Mouse (Mus musculus) E14TG2a.4 (cell line): ENCODE results near the gene Tor1b.

Source experiments
- CTCF ChIP-seq: conservative IDR thresholded peaks from 2 replicates; pipeline ENCODE4 v1.5.1; 2014; ENCODE audit warnings: low read length
- NANOG ChIP-seq: IDR thresholded peaks from 2 replicates; pipeline ENCODE4 v1.6.1; 2014; ENCODE audit warnings: borderline replicate concordance, low read length, mixed read lengths
- POU5F1 ChIP-seq: IDR thresholded peaks from 2 replicates; pipeline ENCODE4 v1.6.1; 2014; ENCODE audit warnings: low read length, borderline replicate concordance

DNA sequence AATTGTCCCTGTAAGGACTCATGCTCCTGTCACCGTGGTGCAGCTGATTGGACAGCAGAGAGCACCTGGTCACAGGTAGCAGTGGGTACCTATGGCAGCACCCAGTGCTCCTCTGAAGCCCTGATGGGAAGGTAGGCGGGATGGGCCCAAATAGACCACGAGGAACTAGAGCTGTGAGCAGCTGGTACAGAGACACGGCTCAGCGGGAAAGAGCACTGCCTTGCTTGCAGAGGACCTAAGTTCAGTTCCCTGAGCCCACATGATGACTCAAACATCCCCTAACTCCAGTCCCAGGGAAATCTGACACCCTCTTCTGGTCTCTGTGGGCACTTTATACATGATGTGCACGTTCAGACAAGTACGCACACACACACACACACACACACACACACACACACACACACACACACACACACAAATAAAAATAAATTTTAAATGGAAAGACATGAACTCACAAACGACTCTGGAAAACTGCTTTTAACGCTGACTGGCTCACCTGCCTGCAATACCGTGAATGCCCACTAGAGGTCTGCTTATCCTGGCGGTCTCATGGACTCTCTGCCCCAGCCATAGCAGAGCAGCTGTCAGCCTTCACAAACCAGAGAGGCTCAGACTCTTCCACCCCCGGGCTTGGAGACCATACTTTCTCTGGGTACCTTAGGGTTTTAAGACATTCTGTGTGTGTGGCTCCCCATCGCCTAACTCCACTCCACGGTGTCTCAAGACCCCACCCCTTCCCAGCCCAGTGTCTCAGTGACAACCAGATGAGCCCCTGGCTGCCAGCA lies 24.7 kb upstream of the Tor1b start:
- peak; percentile 98 for TF ChIP-seq CTCF
- no peak for TF ChIP-seq NANOG
- TF ChIP-seq POU5F1, result no peak
